In genomic region chr7:30707441-30707840, GRCm38 (mm10) we compare ENCODE assay signal across 25 mouse cellular contexts. TPM values are rescaled to one million over a fixed set of nuclear protein-coding genes. Genes with fewer than 3 reads are reported as not detected.
DNase-seq lines count a peak whose midpoint lies in the region; ATAC-seq and TF ChIP-seq lines count a peak whose summit lies in the region.
"Had no signal": no experiment of that assay in that cellular context is flagged by ENCODE, and none has a peak within 500 bp of the region (broad histone marks: within the 10 kb centered on the region; RNA-seq: fewer than 3 reads in every experiment).

No protein-coding gene starts in this region.

- 75% methylated on average over 1 of the region's 1 CpGs for WGBS in heart, embryonic 13.5 days
- 47% methylated on average over 1 of the region's 1 CpGs for WGBS in stomach, postnatal 0 days
- WGBS in forebrain, embryonic 15.5 days, result 80% methylated on average over 1 of the region's 1 CpGs

- no peak overlapping the region for H3K9ac ChIP-seq in heart, embryonic 13.5 days
- H3K9ac ChIP-seq in stomach, postnatal 0 days (ENCODE audit: low read length), result no peak overlapping the region
- H3K9ac ChIP-seq in forebrain, embryonic 15.5 days (replicated peaks), result no peak overlapping the region
- H3K9ac ChIP-seq: forebrain, embryonic 13.5 days; hindbrain, embryonic 14.5 days had no signal

- H3K4me3 ChIP-seq in heart, embryonic 13.5 days, result no peak overlapping the region
- no peak overlapping the region for H3K4me3 ChIP-seq in stomach, postnatal 0 days (ENCODE audit: low read depth, low read length)
- H3K4me3 ChIP-seq in forebrain, embryonic 15.5 days, result no peak overlapping the region
- H3K4me3 ChIP-seq: embryonic facial prominence, embryonic 10.5 days; forebrain, embryonic 13.5 days; gastrocnemius, adult 2 months; hindbrain, embryonic 10.5 days had no signal

- H3K27ac ChIP-seq in heart, embryonic 13.5 days (replicated peaks), result peak overlapping the region; percentile 92
- H3K27ac ChIP-seq in stomach, postnatal 0 days (replicated peaks), result no peak overlapping the region; the same call in 1 of the 2 replicates
- H3K27ac ChIP-seq in forebrain, embryonic 15.5 days (replicated peaks), result no peak overlapping the region
- H3K27ac ChIP-seq: embryonic facial prominence, embryonic 10.5 days; forebrain, embryonic 13.5 days; gastrocnemius, adult 2 months; hindbrain, embryonic 10.5 days; hindbrain, embryonic 14.5 days had no signal

- H3K9me3 ChIP-seq in heart, embryonic 13.5 days, result no peaks in the 10 kb centered on the region
- H3K9me3 ChIP-seq in stomach, postnatal 0 days (ENCODE audit: control insufficient read depth, low read length), result no peaks in the 10 kb centered on the region
- H3K9me3 ChIP-seq in forebrain, embryonic 15.5 days, result no peaks in the 10 kb centered on the region
- H3K9me3 ChIP-seq: embryonic facial prominence, embryonic 10.5 days; forebrain, embryonic 13.5 days; hindbrain, embryonic 10.5 days had no signal

- ATAC-seq in heart, embryonic 13.5 days (ENCODE audit: extremely low read depth, insufficient number of reproducible peaks, low FRiP score, low TSS enrichment), result no peak
- ATAC-seq in stomach, postnatal 0 days (ENCODE audit: low FRiP score, low TSS enrichment), result peak; percentile 28; the same call in 1 of the 2 replicates
- ATAC-seq in forebrain, embryonic 15.5 days (replicated peaks), result no peak
- ATAC-seq: activated CD4-positive, CD25-positive, alpha-beta regulatory T cell, adult 4 months; forebrain, embryonic 13.5 days; Patski had no signal

- no peak for DNase-seq in heart, postnatal 4 days
- peak; percentile 17 for DNase-seq in 3T3-L1 (ENCODE audit: low read depth, low spot score)
- DNase-seq in 416B (ENCODE audit: low read depth), result peak; percentile 33
- DNase-seq in stomach, postnatal 0 days (ENCODE audit: low spot score), result peak; percentile 50
- DNase-seq: adrenal gland, postnatal 36 days; cerebellum, adult 2 months; cerebellum, postnatal 10 days; gastrocnemius, adult 2 months; gastrocnemius, postnatal 25 days; heart, postnatal 10 days; kidney, adult 11 months had no signal

- H3K27me3 ChIP-seq in heart, embryonic 13.5 days (replicated peaks), result peaks cover 14% of the 10 kb centered on the region; the same call in 1 of the 2 replicates
- H3K27me3 ChIP-seq in stomach, postnatal 0 days (ENCODE audit: control insufficient read depth, insufficient read depth, low read length), result no peaks in the 10 kb centered on the region
- no peaks in the 10 kb centered on the region for H3K27me3 ChIP-seq in forebrain, embryonic 15.5 days
- H3K27me3 ChIP-seq: forebrain, embryonic 13.5 days had no signal

- no peak for TF ChIP-seq CTCF in stomach, postnatal 0 days (IDR thresholded peaks at IDR 0.05; ENCODE audit: low read depth)

- peaks cover 17% of the 10 kb centered on the region for H3K4me1 ChIP-seq in heart, embryonic 13.5 days
- no peaks in the 10 kb centered on the region for H3K4me1 ChIP-seq in stomach, postnatal 0 days (replicated peaks; ENCODE audit: control insufficient read depth, insufficient read depth)
- no peaks in the 10 kb centered on the region for H3K4me1 ChIP-seq in forebrain, embryonic 15.5 days
- H3K4me1 ChIP-seq: embryonic facial prominence, embryonic 10.5 days; forebrain, embryonic 13.5 days; hindbrain, embryonic 10.5 days had no signal

- no peak overlapping the region for H3K4me2 ChIP-seq in heart, embryonic 13.5 days
- H3K4me2 ChIP-seq in stomach, postnatal 0 days (replicated peaks; ENCODE audit: low read depth), result no peak overlapping the region
- no peak overlapping the region for H3K4me2 ChIP-seq in forebrain, embryonic 15.5 days (replicated peaks)
- H3K4me2 ChIP-seq: forebrain, embryonic 13.5 days; hindbrain, embryonic 14.5 days had no signal

- no peak for TF ChIP-seq EP300 in stomach, postnatal 0 days (optimal IDR thresholded peaks at IDR 0.05)

- H3K36me3 ChIP-seq in heart, embryonic 13.5 days, result no peaks in the 10 kb centered on the region
- H3K36me3 ChIP-seq in stomach, postnatal 0 days (ENCODE audit: control insufficient read depth, insufficient read depth, low read length), result no peaks in the 10 kb centered on the region
- H3K36me3 ChIP-seq in forebrain, embryonic 15.5 days, result no peaks in the 10 kb centered on the region
- H3K36me3 ChIP-seq: embryonic facial prominence, embryonic 10.5 days; hindbrain, embryonic 10.5 days had no signal

RNA-seq across cellular contexts. Expression of gene Atp4a, which starts 4.6 kb away (rescaled TPM):
- 0.46 and 1.0 TPM in 2 replicates for polyA plus RNA-seq in heart, embryonic 13.5 days (2015; fragmentation: Nextera tagmentation; extraction: Ambion mirVana)
- total RNA-seq in heart, postnatal 4 days (2021), result under 1 TPM; 0.14 to 0.74 TPM
- polyA plus RNA-seq in stomach, postnatal 0 days (2015; fragmentation: Nextera tagmentation; extraction: Ambion mirVana), result 601 and 695 TPM in 2 replicates
- polyA plus RNA-seq in forebrain, embryonic 15.5 days (2015; fragmentation: Nextera tagmentation; extraction: Ambion mirVana), result 1.1 and 1.9 TPM in 2 replicates
- polyA plus RNA-seq: activated CD4-positive, CD25-positive, alpha-beta regulatory T cell, adult 4 months; C2C12; Patski had no signal

RNA-seq across cellular contexts. Expression of gene 2200002J24Rik, which starts 8.7 kb away (rescaled TPM):
- 1.9 TPM in 2 replicates for polyA plus RNA-seq in heart, embryonic 13.5 days (2015; fragmentation: Nextera tagmentation; extraction: Ambion mirVana)
- total RNA-seq in heart, postnatal 4 days (2021), result not detected
- 54.4 and 61.2 TPM in 2 replicates for polyA plus RNA-seq in stomach, postnatal 0 days (2015; fragmentation: Nextera tagmentation; extraction: Ambion mirVana)
- polyA plus RNA-seq in forebrain, embryonic 15.5 days (2015; fragmentation: Nextera tagmentation; extraction: Ambion mirVana), result not detected in 2 replicates
- total RNA-seq: gastrocnemius, adult 2 months; gastrocnemius, postnatal 25 days; granulocyte monocyte progenitor cell, adult 5-6 weeks; heart, postnatal 10 days; MEL had no signal
- polyA plus RNA-seq: activated CD4-positive, CD25-positive, alpha-beta regulatory T cell, adult 4 months; C2C12; cerebellum, adult 2 months; embryonic facial prominence, embryonic 10.5 days; forebrain, embryonic 13.5 days; hindbrain, embryonic 10.5 days; hindbrain, embryonic 14.5 days had no signal

RNA-seq across cellular contexts. Expression of gene Tmem147, which starts 21.9 kb away (rescaled TPM):
- 165 and 182 TPM in 2 replicates for polyA plus RNA-seq in heart, embryonic 13.5 days (2015; fragmentation: Nextera tagmentation; extraction: Ambion mirVana)
- total RNA-seq in heart, postnatal 4 days (2021), result 100 to 1,000 TPM; 208 to 221 TPM
- polyA plus RNA-seq in stomach, postnatal 0 days (2015; fragmentation: Nextera tagmentation; extraction: Ambion mirVana), result 210 and 221 TPM in 2 replicates
- polyA plus RNA-seq in forebrain, embryonic 15.5 days (2015; fragmentation: Nextera tagmentation; extraction: Ambion mirVana), result 197 and 199 TPM in 2 replicates

RNA-seq across cellular contexts. Expression of gene Pmis2, which starts 36.0 kb away (rescaled TPM):
- polyA plus RNA-seq in heart, embryonic 13.5 days (2015; fragmentation: Nextera tagmentation; extraction: Ambion mirVana), result not detected in 2 replicates
- total RNA-seq in heart, postnatal 4 days (2021), result not detected
- polyA plus RNA-seq in stomach, postnatal 0 days (2015; fragmentation: Nextera tagmentation; extraction: Ambion mirVana), result 0.21 TPM in 1 of 2 replicates, not detected in the other
- not detected in 2 replicates for polyA plus RNA-seq in forebrain, embryonic 15.5 days (2015; fragmentation: Nextera tagmentation; extraction: Ambion mirVana)
- total RNA-seq: adrenal gland, adult 18-20 months; adrenal gland, postnatal 36 days; granulocyte monocyte progenitor cell, adult 5-6 weeks; MEL had no signal
- polyA plus RNA-seq: activated CD4-positive, CD25-positive, alpha-beta regulatory T cell, adult 4 months; C2C12; cerebellum, adult 2 months; embryonic facial prominence, embryonic 10.5 days; embryonic facial prominence, embryonic 14.5 days; forebrain, embryonic 13.5 days; heart, embryonic 11.5 days; hindbrain, embryonic 10.5 days; hindbrain, embryonic 14.5 days; Patski had no signal

RNA-seq across cellular contexts. Expression of gene Gapdhs, which starts 36.0 kb away (rescaled TPM):
- 0.20 and 0.64 TPM in 2 replicates for polyA plus RNA-seq in heart, embryonic 13.5 days (2015; fragmentation: Nextera tagmentation; extraction: Ambion mirVana)
- not detected for total RNA-seq in heart, postnatal 4 days (2021)
- polyA plus RNA-seq in stomach, postnatal 0 days (2015; fragmentation: Nextera tagmentation; extraction: Ambion mirVana), result 0.27 and 0.30 TPM in 2 replicates
- 1.1 TPM in 2 replicates for polyA plus RNA-seq in forebrain, embryonic 15.5 days (2015; fragmentation: Nextera tagmentation; extraction: Ambion mirVana)
- total RNA-seq: gastrocnemius, adult 2 months; gastrocnemius, postnatal 25 days; granulocyte monocyte progenitor cell, adult 5-6 weeks; heart, postnatal 10 days; MEL had no signal
- polyA plus RNA-seq: activated CD4-positive, CD25-positive, alpha-beta regulatory T cell, adult 4 months; C2C12; cerebellum, adult 2 months had no signal

Comparison
In these comparisons a context has a peak if more than half of its experiments do, and no peak if none do; other contexts are left out.
1. RNA of gene Atp4a, which starts 4.6 kb away (polyA plus RNA-seq): 601 to 695 TPM in stomach, postnatal 0 days; 1.1 to 1.9 TPM in forebrain, embryonic 15.5 days and 0.46 to 1.0 TPM in heart, embryonic 13.5 days; every median in the first group is over 100 times any median in the second.
2. RNA of gene 2200002J24Rik, which starts 8.7 kb away (polyA plus RNA-seq): 54.4 to 61.2 TPM in stomach, postnatal 0 days; 1.9 TPM in heart, embryonic 13.5 days and not detected in forebrain, embryonic 15.5 days; every median in the first group is over 10 times any median in the second.